Mouse (Mus musculus) liver, postnatal 0 days (tissue): ENCODE measurements around the gene Cntn2. TPM values are rescaled to one million over a fixed set of nuclear protein-coding genes. Genes with fewer than 3 reads are reported as not detected.

Experiments
- ATAC-seq: fragments of 200-750 bp; cut with Nextera tagmentation; 2 replicates; pipeline ENCODE4 v1.8.0; 2017; ENCODE audit warnings: mild to moderate bottlenecking, moderate library complexity
- DNase-seq: peaks from one replicate; pipeline ENCODE4 v3.0.0-alpha.2; 2016
- H3K27ac ChIP-seq: fragments of 300-500 bp; sonication (generic); 2 replicates; pipeline ENCODE4 v1.5.1; 2014; ENCODE audit warnings: antibody characterized with exemption, moderate library complexity, mild to moderate bottlenecking, low read depth
- H3K27me3 ChIP-seq: fragments of 300-500 bp; sonication (generic); 2 replicates; pipeline ENCODE4 v1.6.1; 2014; ENCODE audit warnings: low read length, control low read depth, mixed read lengths; ENCODE audit not compliant: insufficient read depth
- H3K36me3 ChIP-seq: fragments of 300-500 bp; sonication (generic); replicated peaks from 2 replicates; pipeline ENCODE4 v1.6.1; 2014; ENCODE audit warnings: mild to moderate bottlenecking, control low read depth, low read length, moderate library complexity, mixed read lengths; ENCODE audit not compliant: insufficient read depth
- H3K4me1 ChIP-seq: fragments of 300-500 bp; sonication (generic); 2 replicates; pipeline ENCODE4 v1.6.1; 2014; ENCODE audit warnings: antibody characterized with exemption, mild to moderate bottlenecking, control low read depth; ENCODE audit not compliant: insufficient read depth
- H3K4me2 ChIP-seq: fragments of 300-500 bp; sonication (generic); 2 replicates; pipeline ENCODE4 v1.6.1; 2014; ENCODE audit warnings: low read depth, mild to moderate bottlenecking, low read length, moderate library complexity, mixed read lengths
- H3K4me3 ChIP-seq: fragments of 300-500 bp; sonication (generic); 2 replicates; pipeline ENCODE4 v1.5.1; 2014; ENCODE audit warnings: low read depth, low read length
- H3K9ac ChIP-seq: fragments of 300-500 bp; sonication (generic); replicated peaks from 2 replicates; pipeline ENCODE4 v1.6.1; 2014; ENCODE audit warnings: mild to moderate bottlenecking, moderate library complexity
- H3K9me3 ChIP-seq: fragments of 300-500 bp; sonication (generic); 2 replicates; pipeline ENCODE4 v1.6.1; 2016; ENCODE audit warnings: mild to moderate bottlenecking, control low read depth, low read length, mixed read lengths
- CTCF ChIP-seq: sonication (generic); IDR thresholded peaks from 2 replicates; pipeline ENCODE4 v1.5.1; 2016; ENCODE audit warnings: antibody characterized with exemption, low read depth
- EP300 ChIP-seq: IDR thresholded peaks from 2 replicates; pipeline ENCODE4 v1.6.1; 2016; ENCODE audit warnings: antibody characterized with exemption, low read depth, mild to moderate bottlenecking
- WGBS: fragments of 180-500 bp; shearing (Covaris S2); extraction: QIAGEN DNeasy Blood & Tissue Kit; methylation state at CpG from one replicate; pipeline ENCODE4 v1.1.7; 2014; ENCODE audit not compliant: insufficient replicate concordance; 5-methylcytosine and 5-hydroxymethylcytosine counted together
- polyA plus RNA-seq: library from polyadenylated mRNA; unstranded; fragments of >200 nt; fragmentation: Nextera tagmentation; extraction: Ambion mirVana; gene quantifications from 2 replicates; pipeline ENCODE4 v1.2.1, GENCODE M21; 2015

Cntn2 gene
- polyA plus RNA-seq, 1 experiment from 2014 or later: 0.20 TPM

GRCm38 (mm10) chr1:132581845-132582839 lies 39.1 kb upstream of the Cntn2 start:
- no peak overlapping the region for H3K4me3 ChIP-seq
- no peak overlapping the region for H3K27ac ChIP-seq
- TF ChIP-seq EP300 (no peak), CTCF (no peak)
- no peak overlapping the region for H3K9ac ChIP-seq
- no peaks in the 10 kb centered on the region for H3K4me1 ChIP-seq
- H3K36me3 ChIP-seq: no peaks in the 10 kb centered on the region
- H3K9me3 ChIP-seq: no peaks in the 10 kb centered on the region
- DNase-seq: no peak
- no peaks in the 10 kb centered on the region for H3K27me3 ChIP-seq
- no peak for ATAC-seq
- WGBS: 66% methylated on average over 14 of the region's 14 CpGs
- no peak overlapping the region for H3K4me2 ChIP-seq

DNA sequence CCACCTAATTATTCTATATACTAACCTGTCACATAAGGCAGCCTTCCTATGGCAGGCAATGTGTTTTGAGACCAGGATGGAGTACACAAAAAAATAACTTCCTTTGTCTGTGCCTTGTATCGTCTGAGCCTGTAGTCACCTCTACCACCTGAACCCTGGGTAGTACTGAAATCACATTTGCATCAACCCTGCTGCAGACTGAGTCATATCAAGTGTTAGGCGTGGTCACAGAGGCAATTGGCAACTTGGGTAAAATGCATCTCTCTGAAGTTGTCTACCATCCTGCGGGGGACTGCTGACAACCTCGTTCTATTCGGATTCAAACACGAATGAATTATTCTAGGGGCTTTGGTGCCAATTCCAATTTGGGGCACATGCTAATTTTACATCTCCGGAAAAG lies 37.0 kb upstream of the Cntn2 start:
- Histone ChIP-seq H3K4me1 (no peaks in the 10 kb centered on the region), H3K9ac (no peak overlapping the region), H3K27me3 (no peaks in the 10 kb centered on the region), H3K4me3 (no peak overlapping the region), H3K9me3 (no peaks in the 10 kb centered on the region), H3K4me2 (no peak overlapping the region), H3K36me3 (no peaks in the 10 kb centered on the region), H3K27ac (no peak overlapping the region)
- TF ChIP-seq EP300 (no peak), CTCF (no peak)
- WGBS: 75% methylated on average over 7 of the region's 7 CpGs
- no peak for ATAC-seq
- no peak for DNase-seq

DNA sequence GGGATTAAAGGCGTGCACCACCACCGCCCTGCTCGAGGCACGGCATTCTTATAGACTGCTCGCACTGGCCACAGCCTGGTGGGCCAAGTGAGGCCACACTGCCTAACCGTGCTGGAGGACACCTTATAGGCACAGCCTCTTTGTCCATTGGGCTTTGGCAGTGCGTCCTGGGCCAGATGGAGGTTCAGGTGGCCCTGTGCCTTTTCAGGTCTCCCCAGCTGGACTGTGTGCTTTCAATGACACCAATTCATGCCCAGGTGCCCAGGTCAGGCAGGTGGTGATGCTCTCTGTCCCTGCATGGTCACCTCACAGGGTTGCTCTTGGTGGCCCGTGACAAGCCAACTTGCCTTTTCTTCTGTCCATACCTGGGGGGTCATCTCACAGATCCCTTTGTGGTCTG lies 33.8 kb upstream of the Cntn2 start:
- Histone ChIP-seq H3K9ac (no peak overlapping the region), H3K4me2 (no peak overlapping the region), H3K4me3 (no peak overlapping the region), H3K27me3 (no peaks in the 10 kb centered on the region), H3K4me1 (no peaks in the 10 kb centered on the region), H3K9me3 (no peaks in the 10 kb centered on the region), H3K27ac (no peak overlapping the region), H3K36me3 (no peaks in the 10 kb centered on the region)
- no peak for TF ChIP-seq EP300
- TF ChIP-seq CTCF: no peak
- 85% methylated on average over 8 of the region's 8 CpGs for WGBS
- no peak for ATAC-seq
- no peak for DNase-seq

DNA sequence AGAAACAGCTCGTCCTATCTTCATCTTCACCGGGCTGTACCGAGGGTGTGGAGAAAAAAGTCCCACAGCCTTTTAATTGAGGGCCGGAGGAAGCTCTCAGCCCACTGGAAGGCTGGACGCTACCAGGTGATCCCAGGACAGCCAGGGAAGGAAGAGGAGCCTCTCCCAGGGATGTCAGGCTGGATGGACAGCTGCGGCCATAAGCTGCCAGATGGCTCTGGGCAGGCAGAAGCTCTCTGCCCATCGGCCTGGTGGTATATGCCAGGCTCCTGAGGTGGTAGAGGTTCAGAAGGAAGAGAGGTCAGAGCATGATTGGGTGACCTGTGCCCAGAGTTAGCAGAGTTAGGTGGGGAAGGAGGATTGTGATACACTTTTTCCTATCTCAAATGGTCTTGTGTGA lies 29.8 kb upstream of the Cntn2 start:
- TF ChIP-seq EP300 (no peak), CTCF (no peak)
- Histone ChIP-seq H3K4me1 (no peaks in the 10 kb centered on the region), H3K27me3 (no peaks in the 10 kb centered on the region), H3K27ac (no peak overlapping the region), H3K4me2 (no peak overlapping the region), H3K36me3 (no peaks in the 10 kb centered on the region), H3K9ac (no peak overlapping the region), H3K4me3 (no peak overlapping the region), H3K9me3 (no peaks in the 10 kb centered on the region)
- 79% methylated on average over 7 of the region's 7 CpGs for WGBS
- DNase-seq: no peak
- no peak for ATAC-seq

- Histone ChIP-seq H3K4me1 (no peaks in the 10 kb centered on the region), H3K27ac (no peak overlapping the region), H3K9me3 (no peaks in the 10 kb centered on the region), H3K36me3 (no peaks in the 10 kb centered on the region), H3K4me2 (no peak overlapping the region), H3K27me3 (no peaks in the 10 kb centered on the region), H3K9ac (no peak overlapping the region), H3K4me3 (no peak overlapping the region)
- ATAC-seq (no peak), DNase-seq (no peak)
- WGBS: 92% methylated on average over 1 of the region's 1 CpGs
- TF ChIP-seq EP300 (no peak), CTCF (no peak)
These were observed 28.6 kb upstream of the Cntn2 start for GRCm38 (mm10) chr1:132571613-132572012.

GRCm38 (mm10) chr1:132570906-132571305 lies 27.9 kb upstream of the Cntn2 start:
- no peak overlapping the region for H3K4me2 ChIP-seq
- no peak overlapping the region for H3K9ac ChIP-seq
- H3K4me3 ChIP-seq: no peak overlapping the region
- DNase-seq (no peak), ATAC-seq (no peak)
- WGBS: 78% methylated on average over 8 of the region's 8 CpGs
- no peaks in the 10 kb centered on the region for H3K27me3 ChIP-seq
- H3K4me1 ChIP-seq: no peaks in the 10 kb centered on the region
- H3K27ac ChIP-seq: no peak overlapping the region
- TF ChIP-seq EP300: no peak
- H3K9me3 ChIP-seq: no peaks in the 10 kb centered on the region
- no peaks in the 10 kb centered on the region for H3K36me3 ChIP-seq
